Mouse (Mus musculus): Measurements from ENCODE around the gene Sgpp1.
A peak's percentile ranks its signal among the peaks of the same experiment; 100 is the strongest.

DNA sequence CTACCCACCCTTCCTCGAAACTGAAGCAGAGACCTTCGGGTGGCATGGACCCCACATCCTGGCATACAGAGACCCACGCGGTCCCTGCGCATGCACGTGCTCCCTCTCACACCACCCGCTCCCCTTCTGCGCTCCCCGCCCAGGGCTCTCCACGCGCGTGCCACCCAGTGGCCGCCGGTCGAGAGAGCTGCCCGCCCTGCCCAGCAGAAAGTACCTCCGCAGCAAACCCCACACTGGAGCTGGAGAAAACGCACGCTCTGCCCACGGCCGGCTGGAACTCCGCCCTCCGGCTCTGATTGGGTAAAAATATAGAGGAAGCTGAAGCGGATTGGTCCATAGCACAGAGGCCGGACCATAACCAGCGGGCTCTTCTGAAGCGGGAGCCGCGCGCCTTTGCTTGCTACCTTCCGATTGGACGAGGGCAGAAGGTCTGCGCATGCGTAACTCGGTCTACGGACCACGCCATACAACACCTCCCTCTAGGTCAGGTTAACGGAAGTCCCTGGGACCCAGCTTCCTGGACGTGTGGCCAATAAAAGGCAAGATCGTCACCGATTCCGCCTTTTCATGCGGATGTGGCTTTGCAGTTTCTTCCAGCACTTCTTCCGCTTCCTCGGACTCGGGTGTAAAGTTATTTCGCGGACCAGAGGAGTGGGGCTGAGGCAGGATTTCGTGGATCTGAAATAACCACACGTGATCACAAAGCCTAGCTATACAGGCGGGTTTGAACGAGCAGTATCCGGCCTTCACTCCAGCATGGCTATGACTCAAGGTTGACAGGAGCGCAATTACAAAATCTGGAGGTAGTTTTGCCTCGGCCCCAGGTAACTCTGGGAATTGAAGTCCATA is 66.0 kb downstream of the Sgpp1 start, which contains the start of gene Wdr89:
- TF ChIP-seq CTCF (IDR thresholded peaks at IDR 0.05; ENCODE audit: low read depth) (peak; percentile 73), EP300 (IDR thresholded peaks at IDR 0.05; ENCODE audit: low read depth) (no peak)

Measured in liver, embryonic 14.5 days (tissue).